Mouse (Mus musculus) forebrain, embryonic 13.5 days (tissue): ENCODE data around the gene Alyref2. TPM values are rescaled to one million over a fixed set of nuclear protein-coding genes. Genes with fewer than 3 reads are reported as not detected.

ENCODE experiments used
- ATAC-seq: fragments of 200-750 bp; cut with Nextera tagmentation; 2 replicates; pipeline ENCODE4 v1.8.0; 2017
- H3K27ac ChIP-seq: fragments of 300-500 bp; sonication (generic); 2 replicates; pipeline ENCODE4 v1.5.1; 2015; ENCODE audit warnings: inconsistent platforms, mild to moderate bottlenecking, moderate library complexity
- H3K27me3 ChIP-seq: fragments of 300-500 bp; sonication (generic); 2 replicates; pipeline ENCODE4 v1.6.1; 2015; ENCODE audit warnings: mild to moderate bottlenecking, inconsistent platforms
- H3K36me3 ChIP-seq: fragments of 300-500 bp; sonication (generic); 2 replicates; pipeline ENCODE4 v1.6.1; 2015; ENCODE audit warnings: mild to moderate bottlenecking, inconsistent platforms; ENCODE audit not compliant: poor library complexity, severe bottlenecking
- H3K4me1 ChIP-seq: fragments of 300-500 bp; sonication (generic); 2 replicates; pipeline ENCODE4 v1.6.1; 2015; ENCODE audit warnings: inconsistent platforms
- H3K4me2 ChIP-seq: fragments of 300-500 bp; sonication (generic); 2 replicates; pipeline ENCODE4 v1.6.1; 2015; ENCODE audit warnings: inconsistent platforms, mild to moderate bottlenecking, moderate library complexity
- H3K4me3 ChIP-seq: fragments of 300-500 bp; sonication (generic); 2 replicates; pipeline ENCODE4 v1.5.1; 2015; ENCODE audit warnings: mild to moderate bottlenecking, inconsistent platforms
- H3K9ac ChIP-seq: fragments of 300-500 bp; sonication (generic); 2 replicates; pipeline ENCODE4 v1.6.1; 2015; ENCODE audit warnings: mild to moderate bottlenecking, inconsistent platforms
- H3K9me3 ChIP-seq: fragments of 300-500 bp; sonication (generic); replicated peaks from 2 replicates; pipeline ENCODE4 v1.6.1; 2016; ENCODE audit warnings: inconsistent platforms
- WGBS: fragments of 180-500 bp; shearing (Covaris S2); methylation state at CpG from one replicate; pipeline ENCODE4 v1.1.7; 2015; 5-methylcytosine and 5-hydroxymethylcytosine counted together
- polyA plus RNA-seq: library from polyadenylated mRNA; unstranded; fragments of >200 nt; fragmentation: Nextera tagmentation; extraction: Ambion mirVana; gene quantifications from 2 replicates; pipeline ENCODE4 v1.2.1, GENCODE M21; 2015

The Alyref2 gene
- polyA plus RNA-seq, 1 experiment from 2014 or later: 24.5 TPM

DNA sequence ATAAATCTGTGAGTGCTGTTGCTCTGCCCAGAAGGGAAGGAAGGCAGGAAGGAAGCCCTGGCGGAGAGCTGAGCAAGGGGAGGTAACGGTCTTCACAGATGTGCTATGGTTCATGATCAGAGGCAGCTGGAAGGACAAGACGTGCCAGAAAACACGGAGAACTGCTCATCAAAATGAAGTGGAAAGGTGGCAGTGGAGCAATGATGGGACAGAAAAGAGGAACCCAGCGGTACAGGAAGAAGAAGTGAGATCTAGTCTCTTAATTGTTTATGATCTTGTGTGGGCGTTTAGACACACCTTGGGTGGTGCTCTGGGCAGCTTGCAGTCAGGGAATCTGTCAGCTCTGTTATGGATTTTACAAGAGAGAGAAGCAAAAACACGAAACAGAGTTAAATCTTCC, 48.0 kb downstream of the Alyref2 start:
- H3K9me3 ChIP-seq: no peaks in the 10 kb centered on the region
- H3K4me1 ChIP-seq: no peaks in the 10 kb centered on the region
- no peaks in the 10 kb centered on the region for H3K36me3 ChIP-seq
- no peak for ATAC-seq
- H3K27ac ChIP-seq: no peak overlapping the region
- WGBS: 88% methylated on average over 7 of the region's 7 CpGs
- H3K4me3 ChIP-seq: no peak overlapping the region
- no peaks in the 10 kb centered on the region for H3K27me3 ChIP-seq
- H3K9ac ChIP-seq: no peak overlapping the region
- H3K4me2 ChIP-seq: no peak overlapping the region

DNA sequence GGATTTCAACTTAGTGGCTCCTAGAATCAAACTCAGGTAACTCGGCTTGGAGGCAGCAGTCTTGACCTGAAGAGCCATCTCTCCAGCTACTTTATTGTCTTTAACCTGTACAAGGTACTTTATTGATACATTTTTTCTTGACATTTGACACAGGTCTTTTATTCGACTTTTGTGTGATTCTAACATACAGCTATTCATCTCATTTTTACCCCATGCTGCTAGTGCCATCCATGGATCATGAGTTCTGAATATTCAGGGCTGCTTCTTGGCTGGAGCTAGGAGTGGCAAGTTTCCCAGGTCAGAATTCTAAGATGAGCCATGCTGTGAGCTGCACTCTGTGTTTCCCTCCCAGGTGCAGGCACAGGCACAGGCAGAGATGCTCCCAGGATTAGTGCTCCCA, 49.0 kb downstream of the Alyref2 start:
- H3K36me3 ChIP-seq: no peaks in the 10 kb centered on the region
- H3K4me1 ChIP-seq: no peaks in the 10 kb centered on the region
- H3K4me3 ChIP-seq: no peak overlapping the region
- ATAC-seq: no peak
- WGBS: 84% methylated on average over 2 of the region's 2 CpGs
- H3K4me2 ChIP-seq: no peak overlapping the region
- H3K27ac ChIP-seq: no peak overlapping the region
- no peaks in the 10 kb centered on the region for H3K27me3 ChIP-seq
- H3K9ac ChIP-seq: no peak overlapping the region
- H3K9me3 ChIP-seq: no peaks in the 10 kb centered on the region

DNA sequence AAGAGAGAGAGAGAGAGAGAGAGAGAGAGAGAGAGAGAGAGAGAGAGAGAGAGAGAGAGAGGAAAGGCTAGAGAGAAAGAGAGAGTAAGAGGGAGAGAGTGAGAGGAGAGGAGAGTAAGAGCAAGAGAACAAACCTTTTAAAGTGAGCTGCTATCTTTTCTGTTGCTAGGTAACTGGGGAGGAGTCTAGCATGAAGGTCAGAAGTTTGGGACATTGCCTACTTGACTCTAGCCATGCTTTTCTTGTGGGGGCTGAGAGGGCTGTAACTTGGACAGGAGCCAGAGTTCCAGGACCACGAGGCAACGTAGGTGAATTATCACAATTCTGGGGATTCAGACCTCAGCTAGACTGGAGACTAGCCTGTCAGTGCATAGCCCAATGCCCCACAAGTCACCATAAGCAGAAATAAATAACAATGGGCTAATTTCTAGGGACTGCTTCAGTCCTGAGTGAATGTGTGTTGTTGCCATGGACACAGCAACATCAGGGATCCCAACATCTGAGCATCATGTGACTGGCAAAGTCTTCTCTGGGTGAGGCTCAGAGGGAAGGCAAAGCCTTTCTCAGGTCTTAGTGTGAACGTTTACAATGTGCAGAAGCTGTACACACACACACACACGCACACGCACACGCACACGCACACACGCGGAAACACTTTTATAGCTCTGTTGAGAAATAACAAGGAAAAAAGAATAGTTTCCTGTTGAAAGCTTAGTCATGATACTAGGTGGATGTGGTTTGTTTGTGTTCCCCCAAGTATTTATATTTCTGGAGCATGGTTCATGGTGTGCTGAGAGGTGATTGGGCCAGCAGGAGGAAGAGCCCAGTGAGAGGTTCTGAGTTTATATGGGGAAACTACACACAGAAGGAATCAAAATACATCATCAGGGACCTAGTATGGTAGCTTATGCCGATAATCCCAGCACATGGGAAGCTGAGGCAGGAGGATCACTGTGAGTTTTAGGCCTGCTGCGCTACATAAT, 50.4 kb downstream of the Alyref2 start:
- no peak overlapping the region for H3K9ac ChIP-seq
- H3K36me3 ChIP-seq: no peaks in the 10 kb centered on the region
- no peaks in the 10 kb centered on the region for H3K9me3 ChIP-seq
- no peaks in the 10 kb centered on the region for H3K4me1 ChIP-seq
- no peak for ATAC-seq
- H3K4me2 ChIP-seq: no peak overlapping the region
- H3K27ac ChIP-seq: no peak overlapping the region
- WGBS: 85% methylated on average over 11 of the region's 11 CpGs
- H3K27me3 ChIP-seq: no peaks in the 10 kb centered on the region
- H3K4me3 ChIP-seq: no peak overlapping the region

Other genes with a start within 250 kb of the Alyref2 start
- gene B4galt3, start 233.2 kb upstream of the Alyref2 start, polyA plus RNA-seq: 89.0 and 95.3 TPM in 2 replicates
- 50.3 and 51.0 TPM in 2 replicates for gene Ppox, start 222.3 kb upstream of the Alyref2 start, polyA plus RNA-seq
- 122 and 125 TPM in 2 replicates for gene Usp21, start 215.5 kb upstream of the Alyref2 start, polyA plus RNA-seq
- gene Ufc1, start 208.5 kb upstream of the Alyref2 start, polyA plus RNA-seq: 118 and 120 TPM in 2 replicates
- 50.9 and 54.0 TPM in 2 replicates for gene Dedd, start 174.3 kb upstream of the Alyref2 start, polyA plus RNA-seq
- gene Nit1, start 157.8 kb upstream of the Alyref2 start, polyA plus RNA-seq: 52.9 and 56.9 TPM in 2 replicates
- gene Pfdn2, start 157.8 kb upstream of the Alyref2 start, polyA plus RNA-seq: 160 and 180 TPM in 2 replicates
- 3.3 and 3.8 TPM in 2 replicates for gene Klhdc9, start 142.7 kb upstream of the Alyref2 start, polyA plus RNA-seq
- gene Nectin4, start 133.4 kb upstream of the Alyref2 start, polyA plus RNA-seq: 0.31 and 0.32 TPM in 2 replicates
- 0.35 and 0.36 TPM in 2 replicates for gene Arhgap30, start 114.5 kb upstream of the Alyref2 start, polyA plus RNA-seq
- gene Usf1, start 92.2 kb upstream of the Alyref2 start, polyA plus RNA-seq: 205 and 211 TPM in 2 replicates
- gene Tstd1, start 84.6 kb upstream of the Alyref2 start, polyA plus RNA-seq: 12.2 and 12.3 TPM in 2 replicates
- 8.4 and 9.7 TPM in 2 replicates for gene F11r, start 65.9 kb upstream of the Alyref2 start, polyA plus RNA-seq
- gene Itln1, start 31.8 kb downstream of the Alyref2 start, polyA plus RNA-seq: not detected in 2 replicates
- gene Cd244a, start 55.7 kb downstream of the Alyref2 start, polyA plus RNA-seq: not detected in 2 replicates
- gene Ly9, start 103.9 kb downstream of the Alyref2 start, polyA plus RNA-seq: 0.08 TPM in 1 of 2 replicates, not detected in the other
- gene Slamf7, start 149.6 kb downstream of the Alyref2 start, polyA plus RNA-seq: not detected in 2 replicates
- gene Cd48, start 178.5 kb downstream of the Alyref2 start, polyA plus RNA-seq: 0.44 and 0.93 TPM in 2 replicates